Mouse (Mus musculus): ENCODE data around the gene Dapp1.
"Not testable (repeated sequence)": the region's sequence is repeated elsewhere in the genome, so short reads cannot be mapped to it uniquely, and the experiment has no call there.

The Dapp1 gene

DNA sequence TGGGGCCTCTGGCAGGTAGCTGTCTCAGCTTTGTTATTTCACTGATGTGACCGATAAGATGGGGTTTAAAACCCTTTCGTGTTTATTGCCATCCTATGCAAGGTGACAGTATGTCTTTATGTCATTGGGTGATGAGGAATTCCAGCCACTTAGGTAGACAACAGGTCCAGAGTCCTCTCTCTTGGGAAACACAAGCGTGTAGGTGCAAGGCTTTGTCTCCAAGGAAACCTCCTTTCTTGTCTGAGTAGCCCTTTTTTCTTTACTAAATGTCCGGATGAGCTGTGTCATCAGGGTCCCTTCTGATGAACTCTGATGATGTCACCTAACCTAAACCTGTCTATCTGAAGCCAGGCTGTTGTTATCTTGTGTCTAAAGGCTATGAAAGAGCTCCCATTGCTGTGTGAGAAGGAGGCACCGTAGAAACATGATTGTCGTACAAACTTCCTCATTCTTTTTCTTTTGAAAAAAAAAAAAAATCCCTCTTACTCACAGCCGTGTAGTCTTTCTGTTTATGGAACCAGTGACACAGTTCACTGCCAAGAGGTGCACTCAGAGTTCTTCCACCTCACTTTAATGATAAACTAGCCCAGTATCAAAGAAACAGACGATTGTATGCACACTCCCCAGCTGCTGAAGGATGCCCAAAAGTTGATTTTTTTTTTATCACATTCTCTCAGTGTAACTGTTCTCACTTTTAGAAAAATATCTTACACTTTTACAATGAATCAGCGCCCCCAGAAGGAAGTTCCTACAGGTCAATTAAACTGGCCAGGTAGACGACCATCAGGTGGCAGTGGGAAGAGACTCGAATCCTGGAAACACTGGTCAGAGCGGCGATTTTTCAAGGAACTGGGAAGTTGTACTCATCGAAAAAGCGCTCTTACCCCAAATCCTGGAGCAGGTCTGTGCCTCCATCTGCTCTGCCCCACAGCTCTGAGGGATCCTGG, 637 bp downstream of the Dapp1 start:
- DNase-seq = no peak

- DNase-seq = no peak
These were observed 3.1 kb downstream of the Dapp1 start for GRCm38 (mm10) chr3:137978233-137978632.

DNA sequence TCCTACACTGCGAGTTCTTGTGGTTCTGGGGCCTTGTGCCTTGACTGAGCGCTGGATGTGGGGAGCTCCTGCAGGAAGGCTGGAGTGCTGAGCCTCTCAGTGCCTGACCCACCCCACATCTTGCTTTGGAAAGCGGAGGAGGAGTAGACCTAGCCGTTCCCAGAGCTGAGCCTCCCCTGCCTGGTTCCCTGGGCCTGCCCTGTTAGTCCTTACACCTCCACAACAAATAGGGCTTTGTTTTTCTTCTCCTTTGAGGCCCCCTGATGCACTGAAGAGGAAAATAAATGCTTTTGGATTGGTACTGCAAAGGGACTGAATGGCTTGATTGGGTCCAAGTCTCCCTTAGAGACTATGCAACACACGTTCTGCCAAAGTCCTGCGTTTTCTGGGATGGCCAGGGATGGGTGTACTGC, 3.7 kb downstream of the Dapp1 start:
- no peak for DNase-seq

GRCm38 (mm10) chr3:137976943-137977628, 4.3 kb downstream of the Dapp1 start:
- no peak for DNase-seq

DNA sequence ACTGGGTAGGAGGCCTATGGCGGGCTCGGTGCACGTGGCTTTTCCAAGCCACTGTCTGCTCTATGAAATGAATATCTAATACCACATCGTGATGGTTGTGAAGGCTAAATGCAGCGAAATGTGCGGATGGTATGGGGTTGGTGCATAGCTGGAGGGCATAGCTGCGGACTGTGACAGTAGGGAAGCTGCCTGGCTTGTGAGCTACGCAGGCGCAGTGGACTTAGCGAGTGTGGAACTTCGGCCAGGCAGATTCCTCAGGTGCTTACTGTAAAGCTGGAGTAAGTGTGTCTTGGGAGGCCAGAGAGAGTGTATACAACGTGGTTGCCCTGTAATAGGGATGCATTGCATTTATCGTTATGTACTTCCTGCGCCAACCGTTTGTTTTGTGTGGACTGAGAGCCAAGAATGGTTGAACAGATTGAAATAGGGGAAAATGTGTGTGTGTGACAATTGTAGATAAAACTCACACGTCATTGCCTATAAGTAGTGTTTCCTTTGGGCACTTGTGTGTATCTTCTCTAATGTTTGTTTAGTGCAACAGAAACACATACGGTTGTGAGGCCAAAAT, 5.4 kb downstream of the Dapp1 start:
- DNase-seq = no peak

DNA sequence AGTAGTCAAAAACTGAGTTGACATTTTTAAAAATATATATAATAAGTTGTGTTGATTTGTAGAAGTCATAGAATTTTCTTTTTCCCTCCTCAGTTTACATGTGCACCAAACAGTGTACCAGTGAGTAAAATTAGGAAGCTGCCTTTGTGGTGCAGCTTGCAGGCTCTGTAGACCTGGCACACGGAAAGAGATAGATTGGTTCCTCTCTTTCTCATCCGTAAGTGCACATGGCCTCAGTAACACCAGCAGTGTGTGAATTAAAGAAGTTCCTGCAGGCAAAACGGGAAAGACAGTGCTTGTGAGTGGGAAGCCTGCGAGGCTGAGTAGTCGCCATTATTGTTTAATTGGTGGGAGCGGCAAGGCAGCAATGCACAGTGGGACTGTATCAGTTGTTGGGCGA, 5.9 kb downstream of the Dapp1 start:
- DNase-seq = no peak

- DNase-seq = no peak
These were observed 7.0 kb downstream of the Dapp1 start for GRCm38 (mm10) chr3:137974306-137974705.

DNA sequence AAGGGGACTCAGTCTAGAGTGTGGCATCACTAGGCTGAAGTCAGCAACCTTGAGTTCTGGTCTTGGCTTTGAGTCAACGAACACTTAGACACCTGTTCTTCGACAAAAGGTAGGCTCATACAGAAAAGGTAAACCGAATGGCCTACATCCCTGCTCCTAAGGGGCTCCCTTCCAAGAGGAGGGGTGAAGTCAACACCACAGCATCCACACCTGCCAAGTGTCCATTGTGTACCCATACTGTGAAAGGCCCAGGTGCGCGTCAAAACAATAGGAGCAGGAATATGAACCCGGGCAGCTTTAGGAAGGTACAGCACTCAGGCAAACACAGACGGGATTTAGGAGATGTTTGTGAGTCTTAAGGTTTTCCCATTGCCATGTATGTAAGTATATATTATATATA, 8.4 kb downstream of the Dapp1 start:
- DNase-seq = no peak

GRCm38 (mm10) chr3:137972224-137972623, 9.1 kb downstream of the Dapp1 start:
- no peak for DNase-seq

GRCm38 (mm10) chr3:137969951-137970350, 11.4 kb downstream of the Dapp1 start:
- peak; percentile 23 for DNase-seq

- DNase-seq = peak; percentile 14
These were observed 12.4 kb downstream of the Dapp1 start for GRCm38 (mm10) chr3:137968820-137969486.

GRCm38 (mm10) chr3:137968105-137968819, 13.1 kb downstream of the Dapp1 start:
- no peak for DNase-seq

GRCm38 (mm10) chr3:137964014-137964413, 17.3 kb downstream of the Dapp1 start:
- not testable (repeated sequence) for DNase-seq

DNA sequence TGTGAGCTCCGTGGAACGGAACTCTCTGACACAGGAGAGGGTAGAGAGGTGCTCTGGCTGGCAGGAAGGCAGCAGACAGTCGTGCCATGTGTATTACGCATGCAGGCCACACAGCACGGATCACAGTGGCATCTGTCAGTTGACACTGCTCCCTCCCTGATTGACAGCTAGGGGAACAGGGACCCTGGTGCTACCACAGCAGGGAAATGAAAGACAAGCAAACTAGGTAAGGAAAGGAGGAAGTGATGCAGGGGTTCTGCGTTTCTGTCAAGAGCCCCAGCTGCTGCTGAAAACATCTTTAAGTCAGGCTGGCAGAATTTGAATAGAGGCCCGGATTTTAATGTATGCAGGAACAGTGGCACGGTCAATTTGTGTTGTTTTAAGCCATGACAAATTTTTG, 17.8 kb downstream of the Dapp1 start:
- no peak for DNase-seq

DNA sequence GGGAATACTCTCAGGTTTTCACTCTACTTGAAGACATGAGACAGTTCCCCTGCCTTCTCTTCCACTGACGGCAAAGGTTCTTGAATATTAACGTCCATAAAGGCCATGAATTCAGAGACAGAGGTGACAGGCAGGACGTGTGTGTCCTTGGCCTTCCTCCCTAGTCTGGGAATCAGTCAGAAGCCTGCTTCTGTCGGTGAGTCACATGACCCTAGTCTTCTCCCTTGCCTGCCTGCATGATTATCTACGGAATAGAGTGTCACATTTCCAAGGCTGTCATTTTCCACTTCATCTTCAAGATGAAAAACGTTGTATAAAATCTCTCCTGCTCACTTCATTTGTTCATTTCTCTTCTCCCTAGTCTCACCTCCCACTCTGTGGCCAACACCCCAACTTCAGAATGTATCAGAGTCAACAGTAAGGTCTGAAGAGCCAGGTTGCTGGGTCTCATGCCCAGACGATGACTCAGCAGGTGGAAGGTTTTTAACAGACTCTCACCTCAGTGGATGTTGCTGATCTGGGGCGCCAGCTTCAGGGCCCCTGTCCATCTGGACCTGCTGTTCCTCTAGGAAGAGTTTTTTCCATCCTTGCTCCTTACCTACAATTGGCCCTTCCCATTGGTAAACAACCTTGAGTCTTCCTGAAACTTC, 19.5 kb downstream of the Dapp1 start:
- no peak for DNase-seq

DNA sequence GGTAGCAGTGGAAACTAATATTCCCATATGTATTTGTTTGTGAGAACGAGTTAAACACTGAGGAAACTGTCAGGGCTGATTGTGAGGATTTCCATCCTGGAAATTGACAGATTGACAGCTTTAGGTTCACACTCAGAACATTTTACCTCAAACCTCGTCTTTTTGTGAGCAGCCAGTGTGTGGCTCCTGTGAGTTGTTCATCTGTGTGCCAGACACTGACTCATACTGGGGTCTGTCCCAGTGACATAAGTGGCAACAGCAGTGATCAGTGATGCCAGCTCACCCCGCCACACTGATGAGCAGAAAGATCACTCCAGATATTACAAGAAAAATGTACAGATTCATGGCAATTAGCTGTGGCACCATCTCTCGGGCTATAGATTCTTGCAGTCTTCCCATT, 21.9 kb downstream of the Dapp1 start:
- DNase-seq = no peak

DNA sequence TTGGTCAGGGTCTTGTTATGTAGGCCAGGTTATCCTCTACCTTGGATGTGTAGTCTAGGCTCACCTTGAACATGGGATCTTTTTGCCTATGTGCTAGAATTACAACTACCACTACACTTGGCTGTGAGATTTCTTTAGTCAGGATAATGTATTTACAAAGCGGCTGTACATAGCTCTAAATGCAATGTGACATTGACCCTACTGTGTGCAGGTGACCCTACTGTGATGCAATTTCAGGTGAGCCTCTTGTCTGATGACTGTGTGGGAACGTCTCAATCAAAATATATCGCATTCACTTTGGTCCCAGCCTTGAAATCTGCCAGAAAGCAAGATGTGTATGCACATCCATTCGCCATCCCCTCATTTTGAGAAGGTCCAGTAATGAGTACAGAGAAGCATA, 23.0 kb downstream of the Dapp1 start:
- DNase-seq = no peak

GRCm38 (mm10) chr3:137957864-137958263, 23.5 kb downstream of the Dapp1 start:
- DNase-seq = no peak

GRCm38 (mm10) chr3:137955560-137956081, 25.7 kb downstream of the Dapp1 start:
- DNase-seq = no peak

GRCm38 (mm10) chr3:137954256-137954916, 27.0 kb downstream of the Dapp1 start:
- no peak for DNase-seq

Measured in kidney, postnatal 14 days (tissue).